Mouse (Mus musculus) erythroblast, embryonic 14.5 days (primary cell): ENCODE measurements around the gene Gm17651.

ENCODE experiments used
- GATA1 ChIP-seq: IDR thresholded peaks from 2 replicates; pipeline ENCODE4 v1.6.1; 2012; ENCODE audit warnings: low read length, inconsistent platforms, mixed read lengths
- TAL1 ChIP-seq: IDR thresholded peaks from 3 replicates; pipeline ENCODE4 v1.6.1; 2012; ENCODE audit warnings: low read length, inconsistent platforms, mixed read lengths

- no peak for TF ChIP-seq GATA1
- no peak for TF ChIP-seq TAL1
These were observed 26.0 kb downstream of the Gm17651 start for GRCm38 (mm10) chr3:97648518-97648917.
